In genomic region chr19:45016341-45017215, GRCm38 (mm10) we compare ENCODE assay signal across 8 mouse cellular contexts. TPM values are rescaled to one million over a fixed set of nuclear protein-coding genes. Genes with fewer than 3 reads are reported as not detected.
A peak's percentile ranks its signal among the peaks of the same experiment; 100 is the strongest.
DNase-seq lines count a peak whose midpoint lies in the region; ATAC-seq and TF ChIP-seq lines count a peak whose summit lies in the region.

No protein-coding gene starts in this region.

- no peak for TF ChIP-seq CTCF in thymus, adult 2 months (IDR thresholded peaks at IDR 0.05; ENCODE audit: borderline replicate concordance, control insufficient read depth, extremely low read depth, insufficient read depth, low read length, poor library complexity)
- TF ChIP-seq CTCF in stomach, postnatal 0 days (IDR thresholded peaks at IDR 0.05; ENCODE audit: low read depth): no peak

- H3K27me3 ChIP-seq in thymus, adult 2 months (ENCODE audit: control insufficient read depth, insufficient read depth, low read length): no peaks in the 10 kb centered on the region; the same call in 1 of the 2 replicates
- no peaks in the 10 kb centered on the region for H3K27me3 ChIP-seq in intestine, embryonic 16.5 days (replicated peaks; ENCODE audit: control insufficient read depth, insufficient read depth, low read length)
- no peaks in the 10 kb centered on the region for H3K27me3 ChIP-seq in limb, embryonic 14.5 days (ENCODE audit: control insufficient read depth, insufficient read depth, low read length)
- H3K27me3 ChIP-seq in midbrain, embryonic 16.5 days (ENCODE audit: control insufficient read depth, insufficient read depth, low read depth, low read length): no peaks in the 10 kb centered on the region
- H3K27me3 ChIP-seq in stomach, postnatal 0 days (ENCODE audit: control insufficient read depth, insufficient read depth, low read length): no peaks in the 10 kb centered on the region

- 3% methylated on average over 18 of the region's 18 CpGs for WGBS in thymus, adult 2 months
- 2% methylated on average over 18 of the region's 18 CpGs for WGBS in intestine, embryonic 16.5 days
- under 1% methylated on average over 17 of the region's 18 CpGs for WGBS in limb, embryonic 14.5 days
- under 1% methylated on average over 16 of the region's 18 CpGs for WGBS in midbrain, embryonic 16.5 days
- under 1% methylated on average over 16 of the region's 18 CpGs for WGBS in stomach, postnatal 0 days

- H3K9ac ChIP-seq in intestine, embryonic 16.5 days (ENCODE audit: low read depth, low read length): peak overlapping the region; percentile 92
- peak overlapping the region; percentile 80 for H3K9ac ChIP-seq in limb, embryonic 14.5 days (ENCODE audit: low read depth, low read length, severe bottlenecking)
- peak overlapping the region; percentile 69 for H3K9ac ChIP-seq in midbrain, embryonic 16.5 days (ENCODE audit: low read depth, low read length)
- H3K9ac ChIP-seq in stomach, postnatal 0 days (ENCODE audit: low read length): peak overlapping the region; percentile 85

- H3K27ac ChIP-seq in thymus, adult 2 months (ENCODE audit: control insufficient read depth, insufficient read depth, low read length): peak overlapping the region; percentile 33; the same call in 1 of the 2 replicates
- peak overlapping the region; percentile 100 for H3K27ac ChIP-seq in intestine, embryonic 16.5 days (ENCODE audit: low read length)
- peak overlapping the region; percentile 99 for H3K27ac ChIP-seq in limb, embryonic 14.5 days (replicated peaks; ENCODE audit: low read depth, low read length)
- peak overlapping the region; percentile 90 for H3K27ac ChIP-seq in midbrain, embryonic 16.5 days (ENCODE audit: low read length)
- H3K27ac ChIP-seq in stomach, postnatal 0 days (replicated peaks): peak overlapping the region; percentile 99

- no peak for TF ChIP-seq EP300 in stomach, postnatal 0 days (optimal IDR thresholded peaks at IDR 0.05)

- H3K9me3 ChIP-seq in intestine, embryonic 16.5 days (ENCODE audit: control insufficient read depth, low read length): no peaks in the 10 kb centered on the region
- no peaks in the 10 kb centered on the region for H3K9me3 ChIP-seq in limb, embryonic 14.5 days (ENCODE audit: control insufficient read depth, low read length)
- no peaks in the 10 kb centered on the region for H3K9me3 ChIP-seq in midbrain, embryonic 16.5 days (replicated peaks; ENCODE audit: control insufficient read depth, low read length, poor library complexity, severe bottlenecking)
- no peaks in the 10 kb centered on the region for H3K9me3 ChIP-seq in stomach, postnatal 0 days (ENCODE audit: control insufficient read depth, low read length)

- peak overlapping the region; percentile 93 for H3K4me2 ChIP-seq in intestine, embryonic 16.5 days (ENCODE audit: low read depth, low read length)
- peak overlapping the region; percentile 96 for H3K4me2 ChIP-seq in limb, embryonic 14.5 days (replicated peaks; ENCODE audit: low read depth, low read length, severe bottlenecking)
- H3K4me2 ChIP-seq in midbrain, embryonic 16.5 days (ENCODE audit: low read length): peak overlapping the region; percentile 89
- peak overlapping the region; percentile 95 for H3K4me2 ChIP-seq in stomach, postnatal 0 days (replicated peaks; ENCODE audit: low read depth)

- no peaks in the 10 kb centered on the region for H3K36me3 ChIP-seq in thymus, adult 2 months (ENCODE audit: control insufficient read depth, insufficient read depth, low read length)
- 0 out of 2 replicates have a peak, but pooled peaks cover under 1% of the 10 kb centered on the region for H3K36me3 ChIP-seq in intestine, embryonic 16.5 days (ENCODE audit: control insufficient read depth, insufficient read depth, low read length)
- peaks cover 14% of the 10 kb centered on the region for H3K36me3 ChIP-seq in limb, embryonic 14.5 days (ENCODE audit: control insufficient read depth, insufficient read depth, low read length)
- H3K36me3 ChIP-seq in midbrain, embryonic 16.5 days (ENCODE audit: control insufficient read depth, insufficient read depth, low read length): peaks cover 2% of the 10 kb centered on the region; the same call in 1 of the 2 replicates
- peaks cover 3% of the 10 kb centered on the region; the same call in 1 of the 2 replicates for H3K36me3 ChIP-seq in stomach, postnatal 0 days (ENCODE audit: control insufficient read depth, insufficient read depth, low read length)

- no peak for TF ChIP-seq POLR2A in thymus, adult 2 months (IDR thresholded peaks at IDR 0.05; ENCODE audit: control insufficient read depth, extremely low read depth, insufficient read depth, low read length, poor library complexity)
- no peak for TF ChIP-seq POLR2A in limb, embryonic 14.5 days (IDR thresholded peaks at IDR 0.05; ENCODE audit: borderline replicate concordance, extremely low read depth, insufficient read depth, insufficient read length)

- peak overlapping the region; percentile 58 for H3K4me3 ChIP-seq in thymus, adult 2 months (ENCODE audit: control insufficient read depth, insufficient read depth, low read length)
- peak overlapping the region; percentile 76 for H3K4me3 ChIP-seq in intestine, embryonic 16.5 days (ENCODE audit: low read length)
- peak overlapping the region; percentile 73 for H3K4me3 ChIP-seq in limb, embryonic 14.5 days (replicated peaks; ENCODE audit: low read length)
- H3K4me3 ChIP-seq in midbrain, embryonic 16.5 days (ENCODE audit: low read depth, low read length): peak overlapping the region; percentile 68
- peak overlapping the region; percentile 63 for H3K4me3 ChIP-seq in stomach, postnatal 0 days (ENCODE audit: low read depth, low read length)

- no peak for DNase-seq in thymus, adult 2 months
- no peak for DNase-seq in thymus, adult 18-20 months
- DNase-seq in embryo, embryonic 10 days (ENCODE audit: low spot score): peak; percentile 79
- peak; percentile 86 for DNase-seq in limb, embryonic 14.5 days (ENCODE audit: low spot score)
- DNase-seq in stomach, postnatal 0 days (ENCODE audit: low spot score): peak; percentile 84

- H3K4me1 ChIP-seq in thymus, adult 2 months (replicated peaks; ENCODE audit: control insufficient read depth, insufficient read depth, low read length): peaks cover 34% of the 10 kb centered on the region
- H3K4me1 ChIP-seq in intestine, embryonic 16.5 days (ENCODE audit: control insufficient read depth, insufficient read depth, low read length): peaks cover 53% of the 10 kb centered on the region
- H3K4me1 ChIP-seq in limb, embryonic 14.5 days (ENCODE audit: control insufficient read depth, insufficient read depth, low read length): peaks cover 52% of the 10 kb centered on the region
- H3K4me1 ChIP-seq in midbrain, embryonic 16.5 days (ENCODE audit: control insufficient read depth, insufficient read depth, low read length): peaks cover 31% of the 10 kb centered on the region
- H3K4me1 ChIP-seq in stomach, postnatal 0 days (replicated peaks; ENCODE audit: control insufficient read depth, insufficient read depth): peaks cover 7% of the 10 kb centered on the region

- ATAC-seq in granulocyte monocyte progenitor cell, adult 5-6 weeks (replicated peaks; ENCODE audit: poor library complexity, severe bottlenecking): 0 out of 2 replicates have a peak, but pooled peaks have one; percentile 15
- peak; percentile 26 for ATAC-seq in intestine, embryonic 16.5 days
- ATAC-seq in limb, embryonic 14.5 days (ENCODE audit: low FRiP score, low read depth): peak; percentile 60
- peak; percentile 15 for ATAC-seq in midbrain, embryonic 16.5 days
- ATAC-seq in stomach, postnatal 0 days (ENCODE audit: low FRiP score, low TSS enrichment): peak; percentile 7; the same call in 1 of the 2 replicates

RNA-seq across cellular contexts. Expression of gene Lzts2, which starts 2.4 kb away (rescaled TPM):
- polyA plus RNA-seq in thymus, adult 2 months (2012; rRNA removed): 37.6 and 41.2 TPM in 2 replicates
- 4.9 and 7.9 TPM in 2 replicates for total RNA-seq in granulocyte monocyte progenitor cell, adult 5-6 weeks (2014; fragmentation: Nextera tagmentation)
- total RNA-seq in granulocyte monocyte progenitor cell, adult 5-6 weeks (2017): 6.9 and 9.9 TPM in 2 replicates
- 33.6 and 34.7 TPM in 2 replicates for polyA plus RNA-seq in intestine, embryonic 16.5 days (2015; fragmentation: Nextera tagmentation; extraction: Ambion mirVana)
- 87.0 and 123 TPM in 2 replicates for polyA plus RNA-seq in limb, embryonic 14.5 days (2012; rRNA removed)
- 64.7 and 75.6 TPM in 2 replicates for polyA plus RNA-seq in limb, embryonic 14.5 days (2014; fragmentation: Nextera tagmentation; extraction: Ambion mirVana)
- 15.5 and 17.2 TPM in 2 replicates for polyA plus RNA-seq in midbrain, embryonic 16.5 days (2015; fragmentation: Nextera tagmentation; extraction: Ambion mirVana)
- 40.1 and 45.0 TPM in 2 replicates for polyA plus RNA-seq in stomach, postnatal 0 days (2015; fragmentation: Nextera tagmentation; extraction: Ambion mirVana)

RNA-seq across cellular contexts. Expression of gene Mrpl43, which starts 10.3 kb away (rescaled TPM):
- 121 and 137 TPM in 2 replicates for polyA plus RNA-seq in thymus, adult 2 months (2012; rRNA removed)
- total RNA-seq in granulocyte monocyte progenitor cell, adult 5-6 weeks (2014; fragmentation: Nextera tagmentation): 41.8 and 53.7 TPM in 2 replicates
- 35.5 and 37.9 TPM in 2 replicates for total RNA-seq in granulocyte monocyte progenitor cell, adult 5-6 weeks (2017)
- 74.7 and 76.4 TPM in 2 replicates for polyA plus RNA-seq in intestine, embryonic 16.5 days (2015; fragmentation: Nextera tagmentation; extraction: Ambion mirVana)
- 67.6 and 78.9 TPM in 2 replicates for polyA plus RNA-seq in limb, embryonic 14.5 days (2012; rRNA removed)
- 55.0 and 61.3 TPM in 2 replicates for polyA plus RNA-seq in limb, embryonic 14.5 days (2014; fragmentation: Nextera tagmentation; extraction: Ambion mirVana)
- polyA plus RNA-seq in midbrain, embryonic 16.5 days (2015; fragmentation: Nextera tagmentation; extraction: Ambion mirVana): 88.6 and 92.9 TPM in 2 replicates
- polyA plus RNA-seq in stomach, postnatal 0 days (2015; fragmentation: Nextera tagmentation; extraction: Ambion mirVana): 67.2 and 67.3 TPM in 2 replicates

RNA-seq across cellular contexts. Expression of gene Twnk, which starts 11.1 kb away (rescaled TPM):
- 11.5 and 11.6 TPM in 2 replicates for polyA plus RNA-seq in thymus, adult 2 months (2012; rRNA removed)
- total RNA-seq in granulocyte monocyte progenitor cell, adult 5-6 weeks (2014; fragmentation: Nextera tagmentation): 27.9 and 30.2 TPM in 2 replicates
- 20.1 and 23.0 TPM in 2 replicates for total RNA-seq in granulocyte monocyte progenitor cell, adult 5-6 weeks (2017)
- 19.8 and 21.0 TPM in 2 replicates for polyA plus RNA-seq in intestine, embryonic 16.5 days (2015; fragmentation: Nextera tagmentation; extraction: Ambion mirVana)
- polyA plus RNA-seq in limb, embryonic 14.5 days (2012; rRNA removed): 13.6 and 15.9 TPM in 2 replicates
- 12.5 and 13.3 TPM in 2 replicates for polyA plus RNA-seq in limb, embryonic 14.5 days (2014; fragmentation: Nextera tagmentation; extraction: Ambion mirVana)
- polyA plus RNA-seq in midbrain, embryonic 16.5 days (2015; fragmentation: Nextera tagmentation; extraction: Ambion mirVana): 13.6 and 16.0 TPM in 2 replicates
- polyA plus RNA-seq in stomach, postnatal 0 days (2015; fragmentation: Nextera tagmentation; extraction: Ambion mirVana): 7.9 and 8.5 TPM in 2 replicates

RNA-seq across cellular contexts. Expression of gene Sema4g, which starts 27.7 kb away (rescaled TPM):
- polyA plus RNA-seq in thymus, adult 2 months (2012; rRNA removed): 13.7 TPM in 2 replicates
- total RNA-seq in granulocyte monocyte progenitor cell, adult 5-6 weeks (2014; fragmentation: Nextera tagmentation): 0.43 TPM in 1 of 2 replicates, not detected in the other
- total RNA-seq in granulocyte monocyte progenitor cell, adult 5-6 weeks (2017): not detected in 2 replicates
- polyA plus RNA-seq in intestine, embryonic 16.5 days (2015; fragmentation: Nextera tagmentation; extraction: Ambion mirVana): 19.0 and 21.1 TPM in 2 replicates
- 61.3 and 79.8 TPM in 2 replicates for polyA plus RNA-seq in limb, embryonic 14.5 days (2012; rRNA removed)
- 5.4 and 7.3 TPM in 2 replicates for polyA plus RNA-seq in limb, embryonic 14.5 days (2014; fragmentation: Nextera tagmentation; extraction: Ambion mirVana)
- 16.5 and 16.9 TPM in 2 replicates for polyA plus RNA-seq in midbrain, embryonic 16.5 days (2015; fragmentation: Nextera tagmentation; extraction: Ambion mirVana)
- polyA plus RNA-seq in stomach, postnatal 0 days (2015; fragmentation: Nextera tagmentation; extraction: Ambion mirVana): 1.4 and 1.8 TPM in 2 replicates

RNA-seq across cellular contexts. Expression of gene Pdzd7, which starts 28.9 kb away (rescaled TPM):
- 0.33 and 0.47 TPM in 2 replicates for polyA plus RNA-seq in thymus, adult 2 months (2012; rRNA removed)
- 0.24 TPM in 1 of 2 replicates, not detected in the other for total RNA-seq in granulocyte monocyte progenitor cell, adult 5-6 weeks (2014; fragmentation: Nextera tagmentation)
- total RNA-seq in granulocyte monocyte progenitor cell, adult 5-6 weeks (2017): not detected in 2 replicates
- 0.43 and 0.49 TPM in 2 replicates for polyA plus RNA-seq in intestine, embryonic 16.5 days (2015; fragmentation: Nextera tagmentation; extraction: Ambion mirVana)
- polyA plus RNA-seq in limb, embryonic 14.5 days (2012; rRNA removed): 0.85 and 0.99 TPM in 2 replicates
- polyA plus RNA-seq in limb, embryonic 14.5 days (2014; fragmentation: Nextera tagmentation; extraction: Ambion mirVana): 0.26 and 0.47 TPM in 2 replicates
- 2.9 and 3.9 TPM in 2 replicates for polyA plus RNA-seq in midbrain, embryonic 16.5 days (2015; fragmentation: Nextera tagmentation; extraction: Ambion mirVana)
- 0.33 TPM in 2 replicates for polyA plus RNA-seq in stomach, postnatal 0 days (2015; fragmentation: Nextera tagmentation; extraction: Ambion mirVana)

Comparison
In these comparisons a context has a peak if more than half of its experiments do, and no peak if none do; other contexts are left out.
1. DNase-seq: peak in embryo, embryonic 10 days (single experiment), limb, embryonic 14.5 days (single experiment) and stomach, postnatal 0 days (single experiment); none in thymus, adult 2 months (single experiment) and thymus, adult 18-20 months (0 of 2).
2. H3K27ac ChIP-seq: peak in every context shown above with its lines; median percentile 100 in intestine, embryonic 16.5 days; 99 in limb, embryonic 14.5 days; 99 in stomach, postnatal 0 days; 90 in midbrain, embryonic 16.5 days; 33 in thymus, adult 2 months.
3. ATAC-seq: peak in every context shown above with its lines; median percentile 60 in limb, embryonic 14.5 days; 26 in intestine, embryonic 16.5 days; 15 in granulocyte monocyte progenitor cell, adult 5-6 weeks; 15 in midbrain, embryonic 16.5 days; 7 in stomach, postnatal 0 days.
4. Peak in every context shown above with its lines, with median percentiles within 50 percentile points of each other: H3K4me3 ChIP-seq, H3K4me2 ChIP-seq and H3K9ac ChIP-seq.